ENCODE assay signal across 8 mouse cellular contexts in genomic region chr13:59584947-59585647, GRCm38 (mm10). TPM values are rescaled to one million over a fixed set of nuclear protein-coding genes. Genes with fewer than 3 reads are reported as not detected.
DNase-seq lines count a peak whose midpoint lies in the region; ATAC-seq lines count a peak whose summit lies in the region.

Gene Agtpbp1 (minus strand): TSS chr13:59585227.
Gene Naa35 (plus strand): TSS chr13:59585259.

- H3K9ac ChIP-seq in hindbrain, embryonic 11.5 days (ENCODE audit: low read depth, low read length), result peak within 1 kb of the TSS; percentile 86

- no peaks in the 10 kb centered on the region for H3K9me3 ChIP-seq in hindbrain, embryonic 11.5 days (ENCODE audit: control insufficient read depth, low read length)

- 0 out of 2 replicates have a peak, but pooled peaks cover 2% of the 10 kb centered on the region for H3K4me1 ChIP-seq in hindbrain, embryonic 11.5 days (replicated peaks; ENCODE audit: control insufficient read depth, insufficient read depth, low read length)

- H3K27ac ChIP-seq in hindbrain, embryonic 11.5 days (ENCODE audit: low read depth, low read length), result peak within 1 kb of the TSS; percentile 61

- peak; percentile 100 for DNase-seq in Muller cell, postnatal 12 days (ENCODE audit: inconsistent ontology term)
- DNase-seq in cerebellum, adult 9-11 months, result peak; percentile 99
- DNase-seq in frontal cortex, adult 2 months (ENCODE audit: extremely low spot score in 1 of 2, low spot score in 1 of 2), result peak; percentile 98 to 100
- peak; percentile 100 for DNase-seq in hindbrain, embryonic 11.5 days (ENCODE audit: low spot score)
- peak; percentile 99 to 100 for DNase-seq in layer of hippocampus, postnatal 10 days (ENCODE audit: low spot score in 2 of 2)
- DNase-seq in lung, postnatal 10 days, result peak; percentile 100
- DNase-seq in ovary, postnatal 36 days (ENCODE audit: low spot score), result peak; percentile 100
- peak; percentile 100 for DNase-seq in thymus, postnatal 25 days

- under 1% methylated on average over 57 of the region's 83 CpGs for WGBS in hindbrain, embryonic 11.5 days

- no peaks in the 10 kb centered on the region for H3K36me3 ChIP-seq in hindbrain, embryonic 11.5 days (ENCODE audit: control insufficient read depth, insufficient read depth, low read length)

- no peaks in the 10 kb centered on the region for H3K27me3 ChIP-seq in hindbrain, embryonic 11.5 days (ENCODE audit: control insufficient read depth, insufficient read depth, low read length)

- H3K4me3 ChIP-seq in hindbrain, embryonic 11.5 days (ENCODE audit: low read depth, low read length), result peak within 1 kb of the TSS; percentile 89

- ATAC-seq in hindbrain, embryonic 11.5 days (ENCODE audit: low FRiP score), result peak; percentile 99

- H3K4me2 ChIP-seq in hindbrain, embryonic 11.5 days (replicated peaks; ENCODE audit: low read depth, low read length), result peak within 1 kb of the TSS; percentile 79

RNA-seq across cellular contexts. Expression of gene Agtpbp1, which starts in this region (rescaled TPM):
- 80.0 and 82.7 TPM in 2 replicates for polyA plus RNA-seq in frontal cortex, adult 2 months (2012; rRNA removed)
- polyA plus RNA-seq in hindbrain, embryonic 11.5 days (2014; fragmentation: Nextera tagmentation; extraction: Ambion mirVana), result 22.0 and 31.3 TPM in 2 replicates
- 100 to 1,000 TPM; 343 to 364 TPM for total RNA-seq in layer of hippocampus, postnatal 10 days (2021)

RNA-seq across cellular contexts. Expression of gene Naa35, which starts in this region (rescaled TPM):
- polyA plus RNA-seq in frontal cortex, adult 2 months (2012; rRNA removed), result 52.8 and 65.3 TPM in 2 replicates
- polyA plus RNA-seq in hindbrain, embryonic 11.5 days (2014; fragmentation: Nextera tagmentation; extraction: Ambion mirVana), result 96.0 and 120 TPM in 2 replicates
- total RNA-seq in layer of hippocampus, postnatal 10 days (2021), result 100 to 1,000 TPM; 108 to 112 TPM

Comparison
In these comparisons a context has a peak if more than half of its experiments do, and no peak if none do; other contexts are left out.
1. Peak in every context shown above with its lines: DNase-seq, ATAC-seq, H3K4me3 ChIP-seq and H3K27ac ChIP-seq.